Mouse (Mus musculus) liver, adult 2 months (tissue): ENCODE data around the gene Runx1.

Experiments
- CTCF ChIP-seq: fragments of 200-500 bp; IDR thresholded peaks from 2 replicates; pipeline ENCODE4 v1.5.1; 2011; ENCODE audit warnings: low read depth, low read length, control low read depth
- POLR2A ChIP-seq: fragments of 200-500 bp; IDR thresholded peaks from 2 replicates; pipeline ENCODE4 v1.6.1; 2011; ENCODE audit warnings: low read length, control low read depth; ENCODE audit not compliant: insufficient read depth; ENCODE audit errors: extremely low read depth

- no peak for TF ChIP-seq POLR2A
- TF ChIP-seq CTCF, result no peak
These were observed 41.4 kb upstream of the Runx1 start for GRCm38 (mm10) chr16:92867261-92867935.
